Mouse (Mus musculus) stomach, postnatal 0 days (tissue): ENCODE measurements around the gene Spem1. TPM values are rescaled to one million over a fixed set of nuclear protein-coding genes. Genes with fewer than 3 reads are reported as not detected.
A peak's percentile ranks its signal among the peaks of the same experiment; 100 is the strongest.

Experiments
- ATAC-seq: fragments of 200-750 bp; cut with Nextera tagmentation; 2 replicates; pipeline ENCODE4 v1.8.0; 2017; ENCODE audit not compliant: low FRiP score, low TSS enrichment
- DNase-seq: peaks from one replicate; pipeline ENCODE4 v3.0.0-alpha.2; 2016; ENCODE audit warnings: low spot score
- H3K27ac ChIP-seq: fragments of 300-500 bp; sonication (generic); replicated peaks from 2 replicates; pipeline ENCODE4 v1.5.1; 2014; ENCODE audit warnings: mild to moderate bottlenecking, control low read depth
- H3K27me3 ChIP-seq: fragments of 300-500 bp; sonication (generic); 2 replicates; pipeline ENCODE4 v1.6.1; 2014; ENCODE audit warnings: low read length; ENCODE audit not compliant: control insufficient read depth, insufficient read depth
- H3K36me3 ChIP-seq: fragments of 300-500 bp; sonication (generic); 2 replicates; pipeline ENCODE4 v1.6.1; 2014; ENCODE audit warnings: low read length, mixed read lengths; ENCODE audit not compliant: control insufficient read depth, insufficient read depth
- H3K4me1 ChIP-seq: fragments of 300-500 bp; sonication (generic); replicated peaks from 2 replicates; pipeline ENCODE4 v1.6.1; 2014; ENCODE audit warnings: antibody characterized with exemption; ENCODE audit not compliant: control insufficient read depth, insufficient read depth
- H3K4me2 ChIP-seq: fragments of 300-500 bp; sonication (generic); replicated peaks from 2 replicates; pipeline ENCODE4 v1.6.1; 2014; ENCODE audit warnings: low read depth, mild to moderate bottlenecking, control low read depth, moderate library complexity
- H3K4me3 ChIP-seq: fragments of 300-500 bp; sonication (generic); 2 replicates; pipeline ENCODE4 v1.5.1; 2014; ENCODE audit warnings: low read depth, low read length, control low read depth
- H3K9ac ChIP-seq: fragments of 300-500 bp; sonication (generic); 2 replicates; pipeline ENCODE4 v1.6.1; 2014; ENCODE audit warnings: mild to moderate bottlenecking, low read length, control low read depth, mixed read lengths
- H3K9me3 ChIP-seq: fragments of 300-500 bp; sonication (generic); 2 replicates; pipeline ENCODE4 v1.6.1; 2016; ENCODE audit warnings: low read length; ENCODE audit not compliant: control insufficient read depth
- CTCF ChIP-seq: IDR thresholded peaks from 2 replicates; pipeline ENCODE4 v1.5.1; 2016; ENCODE audit warnings: antibody characterized with exemption, low read depth, mild to moderate bottlenecking, moderate library complexity
- EP300 ChIP-seq: optimal IDR thresholded peaks from 2 replicates; pipeline ENCODE3; 2016; ENCODE audit warnings: antibody characterized with exemption
- WGBS: fragments of 180-500 bp; shearing (Covaris S2); extraction: QIAGEN DNeasy Blood & Tissue Kit; methylation state at CpG from one replicate; pipeline ENCODE4 v1.1.7; 2014; 5-methylcytosine and 5-hydroxymethylcytosine counted together
- polyA plus RNA-seq: library from polyadenylated mRNA; unstranded; fragments of >200 nt; fragmentation: Nextera tagmentation; extraction: Ambion mirVana; gene quantifications from 2 replicates; pipeline ENCODE4 v1.2.1, GENCODE M21; 2015

Gene Spem1
- polyA plus RNA-seq, 1 experiment from 2014 or later = not detected

DNA sequence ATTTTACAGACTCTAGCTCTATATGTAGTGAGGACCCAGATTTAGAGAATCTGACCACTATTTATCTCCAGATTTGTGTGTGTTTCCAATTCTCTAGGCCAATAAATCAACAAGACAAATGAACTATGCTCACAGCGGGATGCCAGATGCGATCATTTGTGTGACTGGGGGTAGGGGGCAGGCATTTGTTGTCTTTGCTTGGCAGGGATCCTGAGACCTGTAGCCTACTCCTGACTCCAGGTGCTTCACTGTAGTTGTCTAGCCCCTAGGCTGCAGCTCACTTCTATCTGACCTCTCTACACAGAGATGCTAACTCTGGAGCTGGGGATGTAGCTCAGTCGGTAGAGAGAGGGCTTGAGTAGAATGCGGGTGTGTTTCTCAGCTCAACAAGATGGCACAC, 40.2 kb downstream of the Spem1 start:
- H3K36me3 ChIP-seq = no peaks in the 10 kb centered on the region
- WGBS = 37% methylated on average over 4 of the region's 4 CpGs
- no peak overlapping the region for H3K9ac ChIP-seq
- no peak overlapping the region for H3K4me2 ChIP-seq
- TF ChIP-seq EP300 (no peak), CTCF (no peak)
- H3K4me3 ChIP-seq = no peak overlapping the region
- ATAC-seq (no peak), DNase-seq (no peak)
- H3K27ac ChIP-seq = no peak overlapping the region
- H3K27me3 ChIP-seq = no peaks in the 10 kb centered on the region
- H3K4me1 ChIP-seq = no peaks in the 10 kb centered on the region
- no peaks in the 10 kb centered on the region for H3K9me3 ChIP-seq

DNA sequence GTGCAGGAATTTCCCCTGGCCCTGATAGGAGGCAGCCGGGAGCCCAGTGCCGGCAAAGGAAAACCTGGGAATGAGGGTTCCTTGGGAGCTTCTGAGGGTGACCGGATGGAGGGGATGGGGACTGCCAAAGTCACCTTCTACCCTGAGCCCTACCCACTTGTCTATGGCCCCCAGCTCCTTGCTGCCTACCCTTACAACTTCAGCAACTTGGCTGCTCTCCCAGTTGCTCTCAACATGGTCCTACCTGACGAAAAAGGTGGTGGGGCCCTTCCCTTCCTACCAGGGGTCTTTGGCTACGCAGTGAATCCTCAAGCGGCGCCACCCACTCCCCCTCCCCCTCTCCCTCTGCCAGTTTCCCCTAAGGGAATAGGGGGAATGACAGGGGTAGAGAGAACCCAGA, 43.0 kb downstream of the Spem1 start:
- DNase-seq (no peak), ATAC-seq (no peak)
- H3K27me3 ChIP-seq = no peaks in the 10 kb centered on the region
- no peaks in the 10 kb centered on the region; the same call in 1 of the 2 replicates for H3K36me3 ChIP-seq
- H3K4me1 ChIP-seq = no peaks in the 10 kb centered on the region
- 56% methylated on average over 7 of the region's 7 CpGs for WGBS
- H3K4me2 ChIP-seq = no peak overlapping the region
- H3K4me3 ChIP-seq = no peak overlapping the region
- no peaks in the 10 kb centered on the region for H3K9me3 ChIP-seq
- TF ChIP-seq CTCF (no peak), EP300 (no peak)
- no peak overlapping the region for H3K27ac ChIP-seq
- H3K9ac ChIP-seq = no peak overlapping the region

DNA sequence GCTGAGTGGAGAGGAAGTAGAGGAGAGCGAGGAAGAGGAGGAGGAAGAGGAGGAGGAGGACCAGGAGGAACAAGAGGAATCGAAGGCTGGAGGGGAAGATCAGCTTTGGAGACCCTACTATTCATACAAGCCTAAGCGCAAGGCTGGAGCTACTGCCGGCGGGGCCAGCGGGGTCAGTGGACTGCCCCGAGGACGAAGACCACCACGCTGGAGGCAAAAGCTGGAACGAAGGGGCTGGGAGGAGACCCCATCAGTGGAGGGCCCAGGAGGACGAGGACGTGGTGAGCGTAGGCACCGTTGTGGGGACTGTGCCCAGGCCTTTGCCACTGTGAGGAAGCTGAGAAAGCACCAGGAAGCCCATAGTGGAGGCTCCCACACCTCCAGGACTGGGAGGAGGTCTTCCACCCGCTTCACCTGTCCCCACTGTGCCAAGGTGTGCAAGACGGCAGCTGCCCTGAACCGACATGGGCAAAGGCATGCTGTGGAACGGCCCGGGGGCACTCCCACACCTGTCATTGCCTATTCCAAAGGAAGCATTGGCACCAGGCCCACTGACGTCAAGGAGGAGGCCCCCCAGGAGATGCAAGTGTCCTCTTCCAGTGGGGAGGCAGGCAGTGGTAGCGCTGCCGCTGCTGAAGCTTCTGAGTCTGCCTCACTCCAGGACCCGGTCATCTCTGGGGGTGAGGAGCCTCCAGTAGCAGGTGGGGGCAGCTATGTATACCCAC, 43.6 kb downstream of the Spem1 start:
- Histone ChIP-seq H3K9ac (no peak overlapping the region), H3K27ac (no peak overlapping the region), H3K36me3 (no peaks in the 10 kb centered on the region; the same call in 1 of the 2 replicates), H3K4me3 (no peak overlapping the region), H3K27me3 (no peaks in the 10 kb centered on the region), H3K9me3 (no peaks in the 10 kb centered on the region), H3K4me1 (no peaks in the 10 kb centered on the region), H3K4me2 (no peak overlapping the region)
- WGBS = 70% methylated on average over 23 of the region's 23 CpGs
- ATAC-seq = peak; percentile 9; the same call in 1 of the 2 replicates
- TF ChIP-seq EP300 (no peak), CTCF (no peak)
- DNase-seq = no peak

DNA sequence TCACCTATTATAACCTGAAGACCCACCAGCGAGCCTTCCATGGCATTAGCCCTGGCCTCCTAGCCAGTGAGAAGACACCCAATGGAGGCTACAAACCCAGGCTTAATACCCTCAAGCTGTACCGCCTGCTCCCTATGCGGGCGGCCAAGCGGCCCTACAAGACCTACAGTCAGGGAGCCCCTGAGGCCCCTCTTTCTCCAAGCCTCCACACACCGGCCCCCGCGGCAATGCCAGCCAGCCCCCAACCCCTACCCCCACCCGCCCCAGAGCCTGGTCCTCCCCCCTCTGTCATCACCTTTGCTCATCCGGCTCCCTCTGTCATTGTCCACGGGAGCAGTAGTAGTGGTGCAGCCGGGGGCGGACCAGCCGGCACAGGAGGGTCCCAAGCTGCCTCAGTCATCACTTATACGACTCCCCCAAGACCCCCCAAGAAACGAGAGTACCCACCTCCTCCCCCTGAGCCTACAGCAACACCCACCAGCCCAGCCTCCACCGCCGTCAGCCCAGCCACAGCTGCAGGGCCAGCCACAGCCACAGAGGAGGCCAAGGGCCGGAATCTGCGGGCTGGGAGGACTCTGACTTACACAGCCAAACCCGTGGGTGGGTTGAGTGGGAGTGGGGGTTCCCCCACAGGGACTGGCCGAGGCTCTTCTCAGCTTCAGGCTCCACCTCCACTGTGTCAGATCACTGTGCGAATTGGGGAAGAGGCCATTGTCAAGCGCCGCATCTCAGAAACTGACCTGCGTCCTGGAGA, 44.3 kb downstream of the Spem1 start:
- no peak for DNase-seq
- no peak overlapping the region; the same call in 1 of the 2 replicates for H3K9ac ChIP-seq
- TF ChIP-seq CTCF (no peak), EP300 (no peak)
- no peaks in the 10 kb centered on the region; the same call in 1 of the 2 replicates for H3K36me3 ChIP-seq
- no peaks in the 10 kb centered on the region for H3K9me3 ChIP-seq
- no peak overlapping the region for H3K4me3 ChIP-seq
- 73% methylated on average over 26 of the region's 26 CpGs for WGBS
- no peaks in the 10 kb centered on the region for H3K27me3 ChIP-seq
- no peak overlapping the region for H3K4me2 ChIP-seq
- no peak overlapping the region for H3K27ac ChIP-seq
- ATAC-seq = no peak
- H3K4me1 ChIP-seq = no peaks in the 10 kb centered on the region

DNA sequence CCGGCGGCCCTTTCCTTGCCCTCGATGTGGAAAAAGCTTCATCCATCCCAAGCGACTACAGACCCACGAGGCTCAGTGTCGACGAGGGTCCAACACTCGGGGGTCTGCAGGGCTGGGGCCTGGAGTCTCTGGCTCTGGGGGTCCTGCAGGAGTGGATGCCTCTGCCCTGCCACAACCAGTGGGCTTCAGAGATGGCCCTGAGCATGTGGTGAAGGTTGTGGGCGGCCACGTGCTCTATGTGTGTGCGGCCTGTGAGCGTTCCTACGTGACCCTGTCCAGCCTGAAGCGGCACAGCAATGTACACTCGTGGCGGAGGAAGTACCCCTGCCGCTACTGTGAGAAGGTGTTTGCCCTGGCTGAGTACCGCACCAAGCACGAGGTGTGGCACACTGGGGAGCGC, 45.5 kb downstream of the Spem1 start:
- 78% methylated on average over 20 of the region's 20 CpGs for WGBS
- Histone ChIP-seq H3K27me3 (no peaks in the 10 kb centered on the region), H3K36me3 (no peaks in the 10 kb centered on the region; the same call in 1 of the 2 replicates), H3K9me3 (no peaks in the 10 kb centered on the region), H3K9ac (no peak overlapping the region), H3K27ac (no peak overlapping the region), H3K4me1 (no peaks in the 10 kb centered on the region), H3K4me3 (no peak overlapping the region), H3K4me2 (no peak overlapping the region)
- no peak for TF ChIP-seq CTCF
- TF ChIP-seq EP300 = no peak
- ATAC-seq = no peak
- DNase-seq = no peak

DNA sequence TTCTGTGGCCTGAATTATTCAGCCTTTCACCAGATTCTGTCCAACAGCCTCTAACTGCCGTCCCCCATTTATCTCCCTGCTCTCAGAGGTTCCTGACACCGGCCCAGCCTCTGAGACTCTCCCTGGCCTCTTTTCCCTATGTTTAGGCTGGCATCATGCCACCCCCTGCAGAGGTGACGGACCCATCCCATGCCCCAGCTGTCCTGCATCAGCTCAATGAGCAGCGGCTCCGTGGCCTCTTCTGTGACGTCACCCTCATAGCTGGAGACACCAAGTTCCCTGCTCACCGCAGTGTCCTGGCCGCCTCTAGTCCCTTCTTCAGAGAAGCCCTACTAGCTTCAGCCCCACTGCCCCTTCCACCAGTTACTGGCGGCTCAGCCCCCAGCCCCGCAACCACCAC, 46.3 kb downstream of the Spem1 start:
- TF ChIP-seq CTCF (no peak), EP300 (no peak)
- H3K4me3 ChIP-seq = no peak overlapping the region
- no peaks in the 10 kb centered on the region for H3K9me3 ChIP-seq
- no peaks in the 10 kb centered on the region; the same call in 1 of the 2 replicates for H3K36me3 ChIP-seq
- no peaks in the 10 kb centered on the region for H3K4me1 ChIP-seq
- no peaks in the 10 kb centered on the region for H3K27me3 ChIP-seq
- no peak overlapping the region for H3K4me2 ChIP-seq
- DNase-seq (no peak), ATAC-seq (0 out of 2 replicates have a peak, but pooled peaks have one; percentile 30)
- H3K27ac ChIP-seq = no peak overlapping the region
- no peak overlapping the region for H3K9ac ChIP-seq
- 68% methylated on average over 10 of the region's 10 CpGs for WGBS
